Comparison of ENCODE assay signal across 8 mouse cellular contexts in genomic region chr5:129583761-129584582, GRCm38 (mm10). TPM values are rescaled to one million over a fixed set of nuclear protein-coding genes. Genes with fewer than 3 reads are reported as not detected.
DNase-seq lines count a peak whose midpoint lies in the region; TF ChIP-seq lines count a peak whose summit lies in the region.

Gene Mmp17, plus strand, starts transcription at chr5:129584169.

- peak within 1 kb of the TSS; percentile 83 for H3K27ac ChIP-seq in left cerebral cortex, adult 2 months
- no peak within 1 kb of the TSS for H3K27ac ChIP-seq in macrophage

- H3K79me2 ChIP-seq in macrophage (ENCODE audit: inconsistent target), result no peaks in the 10 kb centered on the region

- under 1% methylated on average over 78 of the region's 80 CpGs for WGBS in macrophage (ENCODE audit: missing documents)

- H3K36me3 ChIP-seq in macrophage (ENCODE audit: inconsistent target), result no peaks in the 10 kb centered on the region

- peak within 1 kb of the TSS; percentile 82 for H3K4me3 ChIP-seq in left cerebral cortex, adult 2 months
- H3K4me3 ChIP-seq in macrophage (ENCODE audit: inconsistent target), result peak within 1 kb of the TSS; percentile 20; the same call in 1 of the 2 replicates

- intact Hi-C loops in left cerebral cortex, adult 2 months (cut with DNase I), result loop anchor here (2.0 to 5.0 kb wide), 5 partner anchors 83 to 462 kb away; partner anchors contain the start of gene Sfswap

- TF ChIP-seq CTCF in left cerebral cortex, adult 2 months (IDR thresholded peaks at IDR 0.05), result peak; percentile 84

- peak; percentile 89 to 97 for DNase-seq in adrenal gland, adult (ENCODE audit: inconsistent age in 2 of 2, low spot score in 1 of 2)
- DNase-seq in embryo, embryonic 10 days (ENCODE audit: low spot score), result peak; percentile 88
- DNase-seq in gastrocnemius, postnatal 10 days, result peak; percentile 85
- peak; percentile 28 for DNase-seq in hindlimb bud, embryonic 11.5 days (ENCODE audit: extremely low spot score, low read depth, low spot score)
- peak; percentile 88 to 90 for DNase-seq in left cerebral cortex, adult 2 months (ENCODE audit: extremely low spot score in 1 of 2, low spot score in 2 of 2)
- DNase-seq in retina, postnatal 7 days (ENCODE audit: low read depth, low spot score), result peak; percentile 86
- DNase-seq in urinary bladder, adult 18-20 months (ENCODE audit: low spot score in 2 of 2), result peak; percentile 66 to 95

RNA-seq across cellular contexts. Expression of gene Mmp17, which starts in this region (rescaled TPM):
- under 1 TPM; 0.80 to 0.95 TPM for total RNA-seq in gastrocnemius, postnatal 10 days (2021)
- total RNA-seq in left cerebral cortex, adult 2 months (2021), result 100 to 1,000 TPM; 107 to 113 TPM
- not detected for total RNA-seq in macrophage (2018; cell fraction: chromatin; rRNA removed)
- total RNA-seq in macrophage (2018; cell fraction: cytosol; rRNA removed), result under 1 TPM in 13 of 26 experiments, not detected in 13; under 0.01 to 0.11 (median 0.04) TPM
- total RNA-seq in macrophage (2018; cell fraction: nucleus; rRNA removed), result under 1 TPM in 1 of 26 experiments, not detected in 25; 0.10 TPM
- polyA plus RNA-seq in macrophage (2018), result 0.10 TPM in 1 of 3 replicates, not detected in the others

Comparison
In these comparisons a context has a peak if more than half of its experiments do, and no peak if none do; other contexts are left out.
1. RNA of gene Mmp17 (total RNA-seq): 107 to 113 TPM in left cerebral cortex, adult 2 months; 0.80 to 0.95 TPM in gastrocnemius, postnatal 10 days; every median in the first group is over 10 times any median in the second.
2. Peak in DNase-seq in gastrocnemius, postnatal 10 days; RNA of the gene not detected or under 1 TPM.
3. DNase-seq: peak in every context shown above with its lines; median percentile 93 in adrenal gland, adult; 89 in left cerebral cortex, adult 2 months; 88 in embryo, embryonic 10 days; 86 in retina, postnatal 7 days; 85 in gastrocnemius, postnatal 10 days; 80 in urinary bladder, adult 18-20 months; 28 in hindlimb bud, embryonic 11.5 days.